Mouse (Mus musculus): Measurements from ENCODE around the gene Klhl8.

DNA sequence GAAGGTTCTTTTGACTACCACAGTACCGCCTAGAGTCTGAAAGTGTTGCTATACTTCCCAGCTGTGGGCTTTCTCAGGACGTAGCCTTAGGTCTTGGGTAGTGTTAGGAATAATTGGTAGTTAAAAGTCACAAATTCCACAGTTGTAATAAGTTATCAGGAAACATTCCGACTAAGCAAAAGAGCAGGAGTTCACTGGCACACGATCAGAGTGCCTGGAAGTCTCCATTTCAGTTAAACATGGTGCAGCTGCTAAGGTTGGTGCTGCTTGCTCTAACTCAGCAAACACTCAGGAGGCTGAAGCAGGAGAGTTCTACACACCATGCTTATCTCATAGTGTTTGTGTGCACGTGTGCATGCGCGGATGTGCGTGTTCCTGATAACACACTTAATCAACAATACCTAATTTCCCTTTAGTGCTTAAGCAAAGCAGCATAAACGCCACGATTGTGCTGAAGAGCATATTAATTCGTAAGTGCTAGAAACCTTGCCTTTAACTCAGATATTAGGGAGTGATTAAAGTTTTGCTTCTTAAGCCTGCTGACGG is 97.0 kb downstream of the Klhl8 start:
- TF ChIP-seq CHD2 (IDR thresholded peaks at IDR 0.05; ENCODE audit: low read depth, low read length): no peak
- no peak for TF ChIP-seq MAFK (IDR thresholded peaks at IDR 0.05; ENCODE audit: insufficient read depth, low read depth, low read length)
- TF ChIP-seq ZC3H11A (IDR thresholded peaks at IDR 0.05; ENCODE audit: borderline replicate concordance, low read depth, low read length): no peak

All from ES-E14 (cell line).